Mouse (Mus musculus): ENCODE data around the gene P2rx7. TPM values are rescaled to one million over a fixed set of nuclear protein-coding genes. Genes with fewer than 3 reads are reported as not detected.

P2rx7 gene
- polyA plus RNA-seq, 1 experiment from 2014 or later, result 2.1 TPM

Small RNA genes lying within 50 kb of the gene (microRNA-seq; reads per million reads assigned to microRNA genes)
- gene Mir8115, result not detected

Other genes with a start within 250 kb of the P2rx7 start
- 35.9 and 40.1 TPM in 2 replicates for gene Anapc7, start 222.2 kb upstream of the P2rx7 start, polyA plus RNA-seq (2015; fragmentation: Nextera tagmentation; extraction: Ambion mirVana)
- 20.4 and 27.2 TPM in 2 replicates for gene Atp2a2, start 141.7 kb upstream of the P2rx7 start, polyA plus RNA-seq (2015; fragmentation: Nextera tagmentation; extraction: Ambion mirVana)
- 18.3 and 24.2 TPM in 2 replicates for gene Ift81, start 29.4 kb upstream of the P2rx7 start, polyA plus RNA-seq (2015; fragmentation: Nextera tagmentation; extraction: Ambion mirVana)
- gene P2rx4, start 63.6 kb downstream of the P2rx7 start, polyA plus RNA-seq (2015; fragmentation: Nextera tagmentation; extraction: Ambion mirVana), result 59.6 and 62.6 TPM in 2 replicates
- 15.0 and 17.1 TPM in 2 replicates for gene Camkk2, start 135.5 kb downstream of the P2rx7 start, polyA plus RNA-seq (2015; fragmentation: Nextera tagmentation; extraction: Ambion mirVana)
- 322 and 351 TPM in 2 replicates for gene Anapc5, start 177.4 kb downstream of the P2rx7 start, polyA plus RNA-seq (2015; fragmentation: Nextera tagmentation; extraction: Ambion mirVana)
- 26.9 and 32.4 TPM in 2 replicates for gene Rnf34, start 206.1 kb downstream of the P2rx7 start, polyA plus RNA-seq (2015; fragmentation: Nextera tagmentation; extraction: Ambion mirVana)

Measured in intestine, embryonic 16.5 days (tissue).